Mouse (Mus musculus) thymus, postnatal 14 days (tissue): Measurements from ENCODE around the gene Dgcr8.

ENCODE experiments used
- DNase-seq: peaks from one replicate; pipeline ENCODE4 v3.0.0; 2021

Gene Dgcr8

GRCm38 (mm10) chr16:18248433-18249363, 40.3 kb downstream of the Dgcr8 start, which contains the start of the genes Trmt2a and Ranbp1:
Gene Trmt2a, plus strand, starts transcription at chr16:18248679.
Gene Ranbp1, minus strand, starts transcription at chr16:18248732.
- peak; percentile 98 for DNase-seq

- no peak for DNase-seq
These were observed 41.3 kb downstream of the Dgcr8 start for GRCm38 (mm10) chr16:18247521-18248399.

DNA sequence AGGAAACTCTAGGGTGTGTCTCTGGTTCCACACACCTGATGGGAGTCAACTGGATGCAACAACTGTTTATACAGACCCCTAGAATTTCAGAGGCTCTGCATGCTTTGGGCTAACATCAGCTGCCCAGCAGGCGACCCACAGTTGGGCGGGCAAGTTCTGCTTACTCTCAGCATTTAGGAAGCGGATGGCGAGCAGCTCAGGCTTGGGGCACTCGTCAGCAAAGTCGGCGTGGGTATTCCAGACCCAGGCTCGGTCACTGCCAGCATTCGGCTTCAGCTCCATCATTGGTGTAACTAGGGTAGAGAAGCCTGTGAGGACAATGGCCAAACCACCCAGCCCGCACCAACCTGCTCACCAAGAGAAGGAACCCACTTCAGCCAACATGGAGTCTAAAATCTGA, 47.5 kb downstream of the Dgcr8 start:
- no peak for DNase-seq

DNA sequence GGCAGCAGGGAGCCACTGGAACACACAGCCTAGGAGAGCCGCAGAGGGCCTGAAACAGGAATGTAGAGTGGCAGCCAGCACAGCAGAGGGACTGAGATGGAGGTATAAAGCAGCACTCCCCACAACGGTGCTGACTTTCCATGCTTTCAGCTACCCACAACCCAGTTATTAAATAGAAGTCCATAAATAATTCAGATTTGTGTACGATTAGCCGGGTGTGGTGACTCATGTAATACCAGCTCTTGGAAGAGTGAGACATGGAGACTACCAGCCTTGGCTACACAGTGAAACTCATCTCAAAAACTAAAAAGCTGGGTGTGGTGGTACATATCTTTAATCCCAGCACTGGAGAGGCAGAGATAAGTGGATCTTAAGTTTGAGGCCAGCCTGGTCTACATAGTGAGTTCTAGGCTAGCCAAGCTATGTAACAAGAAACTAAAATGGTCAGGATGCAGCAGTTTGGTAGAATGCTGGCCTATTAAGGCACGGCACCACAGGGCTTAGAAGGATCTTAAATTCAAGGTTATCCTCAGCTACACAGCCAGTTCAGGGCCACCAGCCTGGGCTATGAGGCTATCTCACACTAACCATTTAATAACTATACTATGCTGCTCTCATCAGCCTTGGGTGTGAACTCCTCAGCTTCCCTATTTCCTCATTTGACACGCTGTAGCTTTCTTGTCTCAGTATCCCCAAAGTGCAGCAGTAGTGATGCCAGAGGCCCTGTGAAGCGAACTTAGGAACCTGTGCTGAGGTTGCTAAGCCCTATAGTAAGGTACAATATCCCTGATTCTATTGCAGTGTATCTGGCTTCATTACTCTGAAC, 52.2 kb downstream of the Dgcr8 start:
- no peak for DNase-seq

- peak; percentile 75 for DNase-seq
These were observed 53.5 kb downstream of the Dgcr8 start for GRCm38 (mm10) chr16:18235389-18236065.

- peak; percentile 79 for DNase-seq
These were observed 54.2 kb downstream of the Dgcr8 start, which contains the start of gene Zdhhc8 for GRCm38 (mm10) chr16:18234671-18235388. Gene Zdhhc8, minus strand, starts transcription at chr16:18235136.

DNA sequence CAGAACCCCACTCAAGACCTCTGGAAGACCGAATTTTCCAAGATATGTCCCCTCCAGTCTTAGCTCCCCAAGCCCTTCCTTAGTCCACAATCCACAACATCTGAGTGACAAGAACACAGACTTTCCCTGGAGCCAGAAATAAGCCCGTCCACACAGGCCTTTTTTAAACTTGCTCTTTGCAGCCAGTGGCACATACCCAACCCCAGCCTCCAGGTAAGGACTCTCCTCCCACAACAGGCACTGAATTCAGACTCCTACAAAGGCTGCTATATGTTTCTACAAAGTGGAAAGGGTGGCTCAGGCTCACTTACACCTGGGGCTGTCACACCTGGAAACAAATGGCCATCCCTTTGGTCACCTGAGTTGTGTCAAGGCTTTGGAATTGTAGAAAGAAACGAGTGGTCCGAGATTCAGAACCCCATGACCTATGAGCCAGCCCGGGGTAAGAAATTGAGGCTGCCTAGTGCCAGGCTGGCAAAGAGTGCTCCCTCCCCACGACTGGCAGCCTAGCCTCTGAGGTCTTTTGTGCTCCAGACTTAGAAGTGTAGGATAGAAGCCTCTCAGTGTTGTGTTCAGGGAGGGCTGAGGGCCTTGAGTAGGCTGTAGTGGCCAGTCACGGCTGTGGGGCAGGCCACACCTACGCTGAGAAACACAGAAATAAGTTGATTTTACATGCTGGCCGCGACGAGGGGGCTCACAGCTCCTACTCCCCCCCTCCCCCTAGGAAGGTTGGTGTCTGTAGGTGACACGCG, 55.0 kb downstream of the Dgcr8 start:
- DNase-seq: peak; percentile 30

DNA sequence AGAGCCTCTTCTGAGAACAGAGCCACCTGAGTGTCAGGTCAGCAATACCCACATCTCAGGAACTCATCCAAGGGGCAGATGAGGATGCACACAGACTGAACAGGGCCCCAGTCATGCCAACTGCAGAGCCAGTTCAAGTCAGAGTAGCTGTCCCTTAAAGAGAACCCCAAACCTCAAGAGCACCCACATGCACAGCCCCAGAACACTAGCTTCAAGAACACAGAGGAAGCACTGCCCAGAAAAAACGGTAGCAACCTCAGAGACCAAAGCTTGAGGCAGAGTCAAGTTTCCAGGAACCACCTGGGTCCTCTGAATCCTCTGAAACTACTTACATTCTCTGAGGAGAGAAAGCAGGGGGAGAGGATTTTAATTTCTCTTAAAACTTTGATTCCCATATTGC, 55.6 kb downstream of the Dgcr8 start:
- DNase-seq: peak; percentile 74

DNA sequence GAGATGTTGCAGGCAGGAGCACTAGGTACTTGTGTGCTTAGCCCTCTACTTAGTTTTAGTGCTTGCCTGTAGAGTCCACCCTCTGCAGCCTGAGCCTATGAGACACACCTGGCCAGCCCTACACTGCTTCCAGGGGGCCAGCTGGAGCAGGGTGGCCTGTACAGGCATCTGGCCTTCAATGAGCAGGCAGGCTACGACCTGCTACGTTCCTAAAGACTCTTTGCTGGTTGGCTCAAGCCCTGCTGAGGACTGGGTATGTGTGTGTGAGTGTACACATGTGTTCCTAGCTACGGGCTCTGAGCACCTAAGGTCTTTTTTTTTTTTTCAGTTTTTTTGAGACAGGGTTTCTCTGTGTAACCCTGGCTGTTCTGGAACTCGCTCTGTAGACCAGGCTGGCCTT, 57.6 kb downstream of the Dgcr8 start:
- DNase-seq: no peak

DNA sequence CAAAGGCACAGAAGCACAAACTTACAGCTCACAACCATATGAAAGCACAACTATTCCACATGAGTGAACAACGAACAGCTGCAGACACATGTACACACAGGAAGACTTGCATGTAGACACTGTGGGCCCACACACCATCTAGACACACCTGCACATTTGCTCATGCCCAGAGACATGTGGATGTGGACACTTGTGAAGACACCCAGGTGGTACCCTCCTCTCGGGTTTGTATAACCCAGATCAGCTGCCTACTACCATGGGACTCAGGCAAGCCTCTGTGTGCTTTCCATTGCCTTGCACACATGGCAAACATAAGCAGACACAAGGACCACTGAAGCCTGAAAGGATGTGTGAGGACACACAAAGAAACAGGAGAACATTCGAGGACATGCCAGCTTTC, 58.0 kb downstream of the Dgcr8 start:
- DNase-seq: peak; percentile 62

DNA sequence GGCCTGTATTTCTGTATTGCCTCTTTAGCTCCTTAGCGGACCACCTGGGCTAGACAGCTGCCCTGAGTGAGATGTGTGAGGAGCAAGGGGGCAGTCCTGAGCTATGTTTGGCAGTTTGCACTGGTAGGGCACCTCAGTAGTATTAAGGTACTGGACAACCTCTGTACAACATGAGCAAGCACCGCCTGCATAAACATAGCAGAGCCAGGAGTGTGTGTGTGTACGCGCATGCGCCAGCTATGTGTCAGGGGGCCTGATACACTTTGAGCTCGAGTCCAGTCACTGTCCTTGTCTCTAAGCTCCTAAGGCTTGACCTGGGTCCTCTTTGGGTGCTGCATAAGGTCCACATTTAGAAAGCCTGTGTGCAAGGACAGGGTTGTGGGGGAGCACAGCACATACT, 58.4 kb downstream of the Dgcr8 start:
- no peak for DNase-seq

DNA sequence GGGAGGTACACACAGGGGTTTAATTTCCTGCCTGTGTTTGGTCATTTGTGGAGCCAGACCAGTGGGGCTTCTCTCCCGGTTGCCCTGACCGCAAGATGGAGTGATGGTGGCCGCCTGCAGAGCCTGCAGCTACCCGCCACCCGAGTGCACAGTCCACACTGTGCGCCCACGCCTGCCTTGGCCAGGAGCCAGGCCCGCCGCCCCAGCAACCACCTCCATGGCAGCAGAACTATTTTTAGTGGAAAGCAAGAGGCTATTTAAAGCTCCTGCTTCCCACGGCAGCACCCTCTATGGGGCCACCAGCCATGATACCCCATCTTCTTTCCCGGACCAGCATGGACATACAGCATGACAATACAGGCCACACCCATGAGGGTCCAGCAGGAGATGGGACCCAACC, 59.4 kb downstream of the Dgcr8 start:
- no peak for DNase-seq

- DNase-seq: no peak
These were observed 60.2 kb downstream of the Dgcr8 start for GRCm38 (mm10) chr16:18228856-18229255.

DNA sequence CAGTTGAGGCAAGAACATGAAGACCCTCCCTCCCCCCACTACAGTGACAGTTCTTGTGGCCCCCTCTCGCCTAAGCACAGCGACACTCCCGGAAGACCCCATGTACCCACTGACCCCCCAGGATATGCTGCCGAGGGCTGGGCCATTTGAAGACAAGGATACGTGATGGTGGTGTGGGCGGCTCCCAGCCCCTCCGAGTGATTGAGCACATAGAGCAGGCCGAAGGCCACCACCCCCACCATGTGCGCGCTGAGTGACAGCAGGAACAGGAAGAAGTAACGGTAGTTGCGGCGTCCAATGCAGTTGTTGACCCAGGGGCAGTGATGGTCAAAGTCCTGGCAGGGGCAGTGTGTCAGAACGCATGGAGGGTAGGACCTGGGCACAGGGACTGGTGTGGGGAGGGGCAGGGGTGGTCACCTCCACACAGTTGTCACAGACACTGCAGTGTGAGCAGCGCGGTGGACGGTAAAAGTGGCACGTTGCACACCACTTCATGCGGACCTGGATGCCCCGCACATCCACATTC, 61.1 kb downstream of the Dgcr8 start:
- no peak for DNase-seq

DNA sequence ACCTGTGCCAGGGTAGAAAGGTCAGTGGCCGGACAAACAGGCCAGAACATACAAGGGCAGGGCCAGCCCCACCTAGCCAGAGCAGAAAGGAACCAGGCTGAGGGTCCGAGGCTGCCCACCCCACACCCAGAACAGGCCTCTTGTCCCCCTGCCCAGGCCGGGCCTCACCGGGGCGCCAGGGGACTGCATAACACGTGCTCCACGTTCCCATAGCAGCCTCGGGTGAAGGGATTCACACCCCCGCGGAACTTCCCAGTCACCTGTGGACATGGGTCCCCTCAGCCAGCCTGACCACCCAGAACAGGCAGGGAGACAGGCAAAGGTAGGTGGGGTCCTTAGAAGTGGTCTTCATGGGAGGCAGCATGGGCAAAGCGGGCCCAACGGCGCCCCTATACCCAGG, 61.9 kb downstream of the Dgcr8 start:
- DNase-seq: peak; percentile 16

DNA sequence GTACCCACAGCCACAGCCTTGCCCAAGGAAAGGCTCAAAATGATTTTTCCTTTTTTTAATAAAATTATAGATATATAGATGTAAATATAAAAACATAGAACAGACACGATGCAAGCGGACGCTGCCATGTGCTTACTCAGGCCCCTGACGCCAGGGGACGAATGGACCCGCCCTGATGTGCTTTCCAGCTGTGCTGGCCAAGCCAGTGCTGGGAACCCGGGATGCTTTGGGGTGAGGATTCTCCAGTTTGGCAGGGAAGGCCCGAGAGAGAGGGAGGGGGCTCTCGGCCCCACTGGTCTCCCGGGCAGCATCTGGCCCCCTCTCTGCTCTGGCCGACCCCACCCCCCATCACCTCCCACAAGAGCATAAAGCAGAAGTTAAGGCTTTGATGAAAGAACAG, 66.9 kb downstream of the Dgcr8 start:
- DNase-seq: no peak

GRCm38 (mm10) chr16:18221543-18221898, 67.5 kb downstream of the Dgcr8 start:
- DNase-seq: peak; percentile 53

DNA sequence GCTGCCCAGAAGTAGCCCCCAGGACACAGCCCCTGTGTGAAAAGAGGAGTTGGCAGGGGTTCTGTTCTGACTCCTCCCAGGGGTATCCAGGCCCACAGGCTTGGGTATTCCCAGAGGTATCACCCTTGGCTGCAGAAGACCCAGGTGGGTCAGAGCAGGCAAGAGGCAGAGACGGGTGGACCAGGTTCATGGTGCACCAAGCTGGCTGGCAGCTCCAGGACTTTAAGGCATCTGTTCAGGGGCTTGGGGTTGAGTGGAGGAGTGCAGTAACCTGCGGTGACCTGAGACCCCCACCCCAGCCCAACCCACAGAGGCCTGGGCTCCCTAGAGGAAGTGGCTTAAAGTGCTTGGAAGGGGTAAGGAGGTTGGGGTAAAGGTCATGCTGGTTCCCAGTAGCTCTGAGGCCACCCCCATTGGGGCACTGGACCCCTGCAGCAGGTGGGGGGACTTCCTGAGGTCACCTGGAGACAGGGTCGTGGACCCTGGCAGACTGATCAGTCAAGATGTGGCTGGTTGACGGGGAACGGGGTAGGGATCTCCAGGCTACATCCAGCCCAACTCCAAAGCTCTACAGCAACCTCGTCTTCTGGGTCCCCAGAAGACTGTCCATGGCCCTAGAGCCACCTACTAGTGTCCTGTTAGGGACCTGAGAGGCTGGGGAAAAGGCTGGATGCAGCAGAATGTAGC, 68.0 kb downstream of the Dgcr8 start:
- peak; percentile 5 for DNase-seq

DNA sequence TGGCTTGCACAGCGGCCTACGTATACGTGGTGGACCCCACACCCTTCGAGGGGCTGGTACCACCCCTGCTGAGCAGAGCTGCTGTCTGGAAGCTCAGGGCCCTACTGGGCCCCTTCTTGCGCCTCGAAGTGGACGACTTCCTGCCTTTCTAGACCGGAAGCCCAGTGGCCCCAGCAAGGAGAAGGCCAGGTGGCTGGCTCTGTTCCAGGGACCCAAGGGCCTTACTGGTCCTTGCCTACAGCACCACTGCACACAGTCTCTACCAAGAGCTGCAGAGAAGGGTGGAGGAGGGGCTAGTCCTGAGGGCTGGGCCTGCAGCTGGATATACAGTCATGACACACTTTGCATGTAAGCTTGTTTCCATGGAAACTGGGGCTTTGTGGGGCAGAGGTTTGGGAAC, 69.0 kb downstream of the Dgcr8 start:
- DNase-seq: peak; percentile 77

- DNase-seq: peak; percentile 24
These were observed 70.5 kb downstream of the Dgcr8 start for GRCm38 (mm10) chr16:18218580-18218996.
